Mouse (Mus musculus) stomach, postnatal 0 days (tissue): ENCODE results near the gene Man2a2. TPM values are rescaled to one million over a fixed set of nuclear protein-coding genes. Genes with fewer than 3 reads are reported as not detected.
A peak's percentile ranks its signal among the peaks of the same experiment; 100 is the strongest.
"Not testable (repeated sequence)": the region's sequence is repeated elsewhere in the genome, so short reads cannot be mapped to it uniquely, and the experiment has no call there.

Experiments
- ATAC-seq: fragments of 200-750 bp; cut with Nextera tagmentation; 2 replicates; pipeline ENCODE4 v1.8.0; 2017; ENCODE audit not compliant: low FRiP score, low TSS enrichment
- DNase-seq: peaks from one replicate; pipeline ENCODE4 v3.0.0-alpha.2; 2016; ENCODE audit warnings: low spot score
- H3K27ac ChIP-seq: fragments of 300-500 bp; sonication (generic); replicated peaks from 2 replicates; pipeline ENCODE4 v1.5.1; 2014; ENCODE audit warnings: mild to moderate bottlenecking, control low read depth
- H3K27me3 ChIP-seq: fragments of 300-500 bp; sonication (generic); 2 replicates; pipeline ENCODE4 v1.6.1; 2014; ENCODE audit warnings: low read length; ENCODE audit not compliant: control insufficient read depth, insufficient read depth
- H3K36me3 ChIP-seq: fragments of 300-500 bp; sonication (generic); 2 replicates; pipeline ENCODE4 v1.6.1; 2014; ENCODE audit warnings: low read length, mixed read lengths; ENCODE audit not compliant: control insufficient read depth, insufficient read depth
- H3K4me1 ChIP-seq: fragments of 300-500 bp; sonication (generic); replicated peaks from 2 replicates; pipeline ENCODE4 v1.6.1; 2014; ENCODE audit warnings: antibody characterized with exemption; ENCODE audit not compliant: control insufficient read depth, insufficient read depth
- H3K4me2 ChIP-seq: fragments of 300-500 bp; sonication (generic); replicated peaks from 2 replicates; pipeline ENCODE4 v1.6.1; 2014; ENCODE audit warnings: low read depth, mild to moderate bottlenecking, control low read depth, moderate library complexity
- H3K4me3 ChIP-seq: fragments of 300-500 bp; sonication (generic); 2 replicates; pipeline ENCODE4 v1.5.1; 2014; ENCODE audit warnings: low read depth, low read length, control low read depth
- H3K9ac ChIP-seq: fragments of 300-500 bp; sonication (generic); 2 replicates; pipeline ENCODE4 v1.6.1; 2014; ENCODE audit warnings: mild to moderate bottlenecking, low read length, control low read depth, mixed read lengths
- H3K9me3 ChIP-seq: fragments of 300-500 bp; sonication (generic); 2 replicates; pipeline ENCODE4 v1.6.1; 2016; ENCODE audit warnings: low read length; ENCODE audit not compliant: control insufficient read depth
- CTCF ChIP-seq: IDR thresholded peaks from 2 replicates; pipeline ENCODE4 v1.5.1; 2016; ENCODE audit warnings: antibody characterized with exemption, low read depth, mild to moderate bottlenecking, moderate library complexity
- EP300 ChIP-seq: optimal IDR thresholded peaks from 2 replicates; pipeline ENCODE3; 2016; ENCODE audit warnings: antibody characterized with exemption
- WGBS: fragments of 180-500 bp; shearing (Covaris S2); extraction: QIAGEN DNeasy Blood & Tissue Kit; methylation state at CpG from one replicate; pipeline ENCODE4 v1.1.7; 2014; 5-methylcytosine and 5-hydroxymethylcytosine counted together
- polyA plus RNA-seq: library from polyadenylated mRNA; unstranded; fragments of >200 nt; fragmentation: Nextera tagmentation; extraction: Ambion mirVana; gene quantifications from 2 replicates; pipeline ENCODE4 v1.2.1, GENCODE M21; 2015

The Man2a2 gene
- polyA plus RNA-seq, 1 experiment from 2014 or later = 3.6 TPM

- WGBS = 97% methylated on average over 9 of the region's 9 CpGs
- Histone ChIP-seq H3K9ac (no peak overlapping the region), H3K4me2 (no peak overlapping the region), H3K9me3 (no peaks in the 10 kb centered on the region), H3K27ac (no peak overlapping the region), H3K27me3 (no peaks in the 10 kb centered on the region), H3K4me3 (no peak overlapping the region), H3K36me3 (peaks cover 19% of the 10 kb centered on the region), H3K4me1 (peaks cover 4% of the 10 kb centered on the region; the same call in 1 of the 2 replicates)
- no peak for ATAC-seq
- no peak for DNase-seq
- TF ChIP-seq EP300 (no peak), CTCF (no peak)
Measured at GRCm38 (mm10) chr7:80397986-80398385, 26.8 kb upstream of the Man2a2 start.

DNA sequence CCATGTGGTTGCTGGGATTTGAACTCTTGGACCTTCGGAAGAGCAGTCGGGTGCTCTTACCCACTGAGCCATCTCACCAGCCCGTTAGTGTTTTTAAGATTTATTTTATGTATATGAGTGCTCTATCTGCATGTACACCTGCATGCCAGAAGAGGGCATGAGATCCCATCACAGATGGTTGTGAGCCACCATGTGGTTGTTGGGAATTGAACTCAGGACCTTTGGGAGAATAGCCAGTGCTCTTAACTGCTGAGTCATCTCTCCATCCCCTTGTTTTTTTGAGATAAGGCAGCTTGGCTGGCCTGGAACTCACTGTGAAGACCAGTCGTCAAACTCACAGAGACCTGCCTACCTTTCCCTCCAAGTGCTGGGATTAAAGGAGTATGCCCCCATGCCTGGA lies 25.3 kb upstream of the Man2a2 start:
- H3K9ac ChIP-seq, DNase-seq, H3K4me1 ChIP-seq, ATAC-seq, H3K27me3 ChIP-seq, H3K9me3 ChIP-seq, H3K4me3 ChIP-seq, H3K4me2 ChIP-seq, H3K27ac ChIP-seq: not testable (repeated sequence)
- peak; percentile 59 for TF ChIP-seq CTCF
- peaks cover 32% of the 10 kb centered on the region for H3K36me3 ChIP-seq
- 88% methylated on average over 4 of the region's 4 CpGs for WGBS

DNA sequence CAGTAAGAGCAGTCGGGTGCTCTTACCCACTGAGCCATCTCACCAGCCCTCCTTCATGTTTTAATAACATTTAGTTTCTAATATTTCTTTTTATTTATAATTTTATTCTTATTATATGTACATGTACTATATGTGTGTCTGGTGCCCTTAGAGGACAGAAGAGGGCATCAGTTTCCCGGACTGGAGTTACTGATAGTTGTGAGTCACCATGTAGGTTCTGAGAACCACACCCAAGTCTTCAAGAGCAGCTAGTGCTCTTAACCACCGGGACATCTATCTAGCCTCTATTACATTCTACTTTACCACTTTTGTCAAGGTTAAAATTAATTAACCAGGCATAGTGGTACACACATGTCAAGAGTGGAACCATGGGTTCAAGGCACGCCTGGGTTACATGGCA lies 23.4 kb upstream of the Man2a2 start:
- Histone ChIP-seq H3K9me3 (no peaks in the 10 kb centered on the region), H3K36me3 (peaks cover 45% of the 10 kb centered on the region), H3K27ac (no peak overlapping the region), H3K4me2 (no peak overlapping the region), H3K4me1 (no peaks in the 10 kb centered on the region), H3K9ac (no peak overlapping the region), H3K4me3 (no peak overlapping the region), H3K27me3 (no peaks in the 10 kb centered on the region)
- 80% methylated on average over 4 of the region's 4 CpGs for WGBS
- DNase-seq = no peak
- ATAC-seq = no peak
- TF ChIP-seq CTCF (peak; percentile 40), EP300 (no peak)

- DNase-seq = no peak
- H3K9me3 ChIP-seq = no peaks in the 10 kb centered on the region
- H3K4me2 ChIP-seq = no peak overlapping the region
- no peak overlapping the region for H3K4me3 ChIP-seq
- no peak overlapping the region for H3K27ac ChIP-seq
- 92% methylated on average over 15 of the region's 15 CpGs for WGBS
- peaks cover 38% of the 10 kb centered on the region for H3K36me3 ChIP-seq
- H3K9ac ChIP-seq = no peak overlapping the region
- H3K27me3 ChIP-seq = no peaks in the 10 kb centered on the region
- no peaks in the 10 kb centered on the region for H3K4me1 ChIP-seq
- no peak for ATAC-seq
- TF ChIP-seq EP300 = no peak
- TF ChIP-seq CTCF = no peak
Measured at GRCm38 (mm10) chr7:80392119-80392518, 20.9 kb upstream of the Man2a2 start.

DNA sequence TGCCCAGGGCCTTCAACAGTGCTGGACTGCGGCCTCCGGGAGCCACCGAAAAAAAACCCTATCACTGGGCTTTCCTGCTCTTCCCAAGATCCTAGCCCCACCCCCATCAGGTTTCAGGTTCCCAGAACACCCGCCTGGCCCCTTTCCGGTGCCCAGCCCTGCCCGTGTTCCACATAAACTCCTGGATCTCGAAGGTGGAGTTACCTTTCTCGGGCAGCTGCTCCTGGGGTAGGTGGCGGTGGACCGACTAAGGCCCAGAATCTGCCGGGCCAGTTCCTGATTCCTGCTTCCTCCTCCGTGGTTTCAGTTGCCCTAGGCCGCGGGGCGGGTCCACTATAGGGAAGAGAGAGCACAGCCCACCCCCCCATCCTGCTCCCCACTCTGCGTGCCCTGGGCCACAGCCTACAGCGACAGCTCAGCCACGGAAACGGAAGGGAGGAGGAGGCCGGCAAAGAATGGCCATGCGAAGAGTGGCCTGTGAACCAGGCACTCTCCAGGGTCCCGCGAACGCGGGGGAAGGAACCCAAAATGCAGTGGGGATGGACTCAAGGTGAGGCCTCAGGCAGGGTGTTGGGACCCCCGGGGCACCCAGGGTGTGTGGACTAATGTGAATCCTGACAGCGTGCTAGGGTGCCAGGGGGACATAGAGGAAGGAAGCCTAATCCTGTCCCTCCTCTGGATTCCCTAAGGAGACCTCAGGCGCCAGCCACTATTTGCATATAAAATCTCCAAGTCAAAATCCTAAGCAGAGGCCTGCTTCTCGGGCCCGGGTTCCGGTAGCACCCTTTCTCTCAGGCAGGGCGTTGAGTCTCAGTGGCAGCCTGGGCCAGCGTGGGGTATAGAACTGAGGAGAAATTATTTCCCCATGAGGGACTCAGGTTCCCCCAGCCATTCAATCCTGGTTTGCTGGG lies 16.7 kb upstream of the Man2a2 start, which contains the start of gene Fes:
Gene Fes, minus strand, starts transcription at position 314 of the 911 bp plus-strand sequence.
- peak; percentile 46 for ATAC-seq
- Histone ChIP-seq H3K27ac (peak within 1 kb of the TSS; percentile 76), H3K9ac (peak within 1 kb of the TSS; percentile 63), H3K4me1 (0 out of 2 replicates have a peak, but pooled peaks cover 2% of the 10 kb centered on the region), H3K4me3 (peak within 1 kb of the TSS; percentile 31), H3K36me3 (peaks cover 25% of the 10 kb centered on the region), H3K9me3 (no peaks in the 10 kb centered on the region), H3K27me3 (no peaks in the 10 kb centered on the region), H3K4me2 (peak within 1 kb of the TSS; percentile 49)
- DNase-seq = peak; percentile 75
- TF ChIP-seq CTCF = no peak
- TF ChIP-seq EP300 = no peak
- WGBS = 23% methylated on average over 33 of the region's 33 CpGs
